Mouse (Mus musculus) forebrain, embryonic 14.5 days (tissue): ENCODE data around the gene Grm7. TPM values are rescaled to one million over a fixed set of nuclear protein-coding genes. Genes with fewer than 3 reads are reported as not detected.
A peak's percentile ranks its signal among the peaks of the same experiment; 100 is the strongest.

Source experiments
- ATAC-seq: fragments of 200-750 bp; cut with Nextera tagmentation; 2 replicates; pipeline ENCODE4 v1.8.0; 2017; ENCODE audit warnings: mild to moderate bottlenecking, moderate library complexity
- DNase-seq: peaks from one replicate; pipeline ENCODE4 v3.0.0-alpha.2; 2015; ENCODE audit warnings: low spot score
- H3K27ac ChIP-seq: fragments of 300-500 bp; sonication (generic); 2 replicates; pipeline ENCODE4 v1.5.1; 2014; ENCODE audit warnings: low read depth, mild to moderate bottlenecking, control low read depth, low read length, moderate library complexity
- H3K27me3 ChIP-seq: fragments of 300-500 bp; sonication (generic); replicated peaks from 2 replicates; pipeline ENCODE4 v1.6.1; 2014; ENCODE audit warnings: low read length, control low read depth, mixed read lengths; ENCODE audit not compliant: control insufficient read depth, insufficient read depth
- H3K36me3 ChIP-seq: fragments of 300-500 bp; sonication (generic); 2 replicates; pipeline ENCODE4 v1.6.1; 2014; ENCODE audit warnings: low read length, control low read depth; ENCODE audit not compliant: control insufficient read depth, insufficient read depth
- H3K4me1 ChIP-seq: fragments of 300-500 bp; sonication (generic); 2 replicates; pipeline ENCODE4 v1.6.1; 2014; ENCODE audit warnings: antibody characterized with exemption, low read length, control low read depth; ENCODE audit not compliant: control insufficient read depth, insufficient read depth
- H3K4me2 ChIP-seq: fragments of 300-500 bp; sonication (generic); 2 replicates; pipeline ENCODE4 v1.6.1; 2014; ENCODE audit warnings: mild to moderate bottlenecking, control low read depth, low read length
- H3K4me3 ChIP-seq: fragments of 300-500 bp; sonication (generic); 2 replicates; pipeline ENCODE4 v1.5.1; 2014; ENCODE audit warnings: low read depth, low read length, control low read depth
- H3K9ac ChIP-seq: fragments of 300-500 bp; sonication (generic); 2 replicates; pipeline ENCODE4 v1.6.1; 2014; ENCODE audit warnings: mild to moderate bottlenecking, low read length, control low read depth, moderate library complexity
- H3K9me3 ChIP-seq: fragments of 300-500 bp; sonication (generic); replicated peaks from 2 replicates; pipeline ENCODE4 v1.6.1; 2016; ENCODE audit warnings: low read length, control low read depth, mixed read lengths; ENCODE audit not compliant: control insufficient read depth
- WGBS: fragments of 180-500 bp; shearing (Covaris S2); extraction: QIAGEN DNeasy Blood & Tissue Kit; methylation state at CpG from one replicate; pipeline ENCODE4 v1.1.7; 2014; 5-methylcytosine and 5-hydroxymethylcytosine counted together
- polyA plus RNA-seq: library from polyadenylated mRNA; unstranded; fragments of >200 nt; fragmentation: Nextera tagmentation; extraction: Ambion mirVana; gene quantifications from 2 replicates; pipeline ENCODE4 v1.2.1, GENCODE M21; 2014

The Grm7 gene
- polyA plus RNA-seq, 1 experiment from 2014 or later: 5.6 TPM

GRCm38 (mm10) chr6:110709763-110710162 is 64.4 kb downstream of the Grm7 start:
- Histone ChIP-seq H3K4me3 (no peak overlapping the region), H3K9ac (no peak overlapping the region), H3K36me3 (no peaks in the 10 kb centered on the region), H3K27ac (no peak overlapping the region), H3K4me2 (no peak overlapping the region), H3K9me3 (no peaks in the 10 kb centered on the region), H3K27me3 (no peaks in the 10 kb centered on the region), H3K4me1 (no peaks in the 10 kb centered on the region)
- ATAC-seq (peak; percentile 66), DNase-seq (peak; percentile 54)
- 45% methylated on average over 5 of the region's 5 CpGs for WGBS

GRCm38 (mm10) chr6:110714943-110715342 is 69.6 kb downstream of the Grm7 start:
- 97% methylated on average over 3 of the region's 3 CpGs for WGBS
- no peaks in the 10 kb centered on the region for H3K9me3 ChIP-seq
- H3K27ac ChIP-seq: no peak overlapping the region
- H3K36me3 ChIP-seq: no peaks in the 10 kb centered on the region
- H3K4me3 ChIP-seq: no peak overlapping the region
- no peak overlapping the region for H3K4me2 ChIP-seq
- H3K4me1 ChIP-seq: no peaks in the 10 kb centered on the region
- DNase-seq: no peak
- H3K9ac ChIP-seq: no peak overlapping the region
- H3K27me3 ChIP-seq: no peaks in the 10 kb centered on the region
- no peak for ATAC-seq

GRCm38 (mm10) chr6:110723371-110723770 is 78.0 kb downstream of the Grm7 start:
- WGBS: 72% methylated on average over 4 of the region's 4 CpGs
- H3K27me3 ChIP-seq: no peaks in the 10 kb centered on the region
- no peak for ATAC-seq

GRCm38 (mm10) chr6:110733914-110734313 is 88.5 kb downstream of the Grm7 start:
- ATAC-seq: peak; percentile 94
- Histone ChIP-seq H3K27ac (no peak overlapping the region), H3K9ac (no peak overlapping the region), H3K36me3 (no peaks in the 10 kb centered on the region), H3K4me1 (no peaks in the 10 kb centered on the region), H3K4me3 (no peak overlapping the region), H3K27me3 (no peaks in the 10 kb centered on the region), H3K4me2 (no peak overlapping the region), H3K9me3 (no peaks in the 10 kb centered on the region)
- WGBS: 64% methylated on average over 2 of the region's 2 CpGs
- peak; percentile 87 for DNase-seq

More at GRCm38 (mm10) chr6:110723371-110723770, 78.0 kb downstream of the Grm7 start:
- no peaks in the 10 kb centered on the region for H3K9me3 ChIP-seq
- no peak overlapping the region for H3K27ac ChIP-seq
- DNase-seq: no peak
- no peaks in the 10 kb centered on the region for H3K4me1 ChIP-seq
- no peak overlapping the region for H3K4me2 ChIP-seq
- H3K36me3 ChIP-seq: no peaks in the 10 kb centered on the region
- H3K9ac ChIP-seq: no peak overlapping the region
- no peak overlapping the region for H3K4me3 ChIP-seq

DNA sequence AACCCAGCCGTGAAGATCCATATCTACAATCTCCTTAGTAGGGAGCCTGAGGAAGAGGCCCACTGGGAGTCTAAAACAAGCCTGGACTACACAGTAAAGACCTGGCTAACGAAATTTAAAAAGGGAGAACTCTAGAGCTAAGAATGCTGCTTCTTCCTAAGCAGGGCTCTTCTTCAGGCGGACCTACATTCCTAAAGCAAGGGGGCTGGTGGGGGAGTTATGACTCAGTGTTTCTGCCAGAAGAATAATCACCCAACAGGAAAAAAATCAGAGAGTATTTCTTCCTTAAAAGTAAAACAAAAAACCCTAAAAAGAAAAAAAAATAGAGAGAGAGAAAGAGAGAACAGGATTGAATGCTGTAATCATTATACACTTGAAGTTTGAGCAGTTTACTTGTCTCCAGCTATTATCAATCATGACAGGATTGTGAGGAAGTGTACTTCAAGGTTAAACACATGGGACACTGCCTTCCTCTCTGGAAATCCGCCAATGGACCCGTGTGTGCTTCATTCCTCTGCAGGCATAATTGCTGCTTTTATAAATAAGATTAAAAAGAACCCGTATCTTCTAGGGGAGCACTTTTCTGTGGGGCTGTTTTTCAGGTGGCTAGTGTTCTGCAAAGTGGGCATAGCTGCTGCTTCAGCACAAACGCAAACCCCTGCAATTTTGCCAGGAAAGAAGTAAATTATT is 98.7 kb downstream of the Grm7 start:
- no peaks in the 10 kb centered on the region for H3K4me1 ChIP-seq
- no peak for ATAC-seq
- H3K9ac ChIP-seq: no peak overlapping the region
- H3K27me3 ChIP-seq: no peaks in the 10 kb centered on the region
- WGBS: 53% methylated on average over 7 of the region's 7 CpGs
- no peak overlapping the region for H3K4me3 ChIP-seq
- H3K27ac ChIP-seq: no peak overlapping the region
- H3K9me3 ChIP-seq: no peaks in the 10 kb centered on the region
- no peak overlapping the region for H3K4me2 ChIP-seq
- peak; percentile 17 for DNase-seq
- no peaks in the 10 kb centered on the region for H3K36me3 ChIP-seq

GRCm38 (mm10) chr6:110755921-110756320 is 110.5 kb downstream of the Grm7 start:
- H3K4me3 ChIP-seq: no peak overlapping the region
- H3K4me2 ChIP-seq: no peak overlapping the region
- H3K27ac ChIP-seq: no peak overlapping the region
- ATAC-seq (peak; percentile 42; the same call in 1 of the 2 replicates), DNase-seq (peak; percentile 19)
- H3K9me3 ChIP-seq: no peaks in the 10 kb centered on the region
- no peaks in the 10 kb centered on the region for H3K36me3 ChIP-seq
- no peaks in the 10 kb centered on the region for H3K4me1 ChIP-seq
- no peak overlapping the region for H3K9ac ChIP-seq
- 73% methylated on average over 5 of the region's 5 CpGs for WGBS
- no peaks in the 10 kb centered on the region for H3K27me3 ChIP-seq

- H3K27me3 ChIP-seq: no peaks in the 10 kb centered on the region
- H3K9ac ChIP-seq: no peak overlapping the region
- no peak overlapping the region for H3K4me2 ChIP-seq
- H3K9me3 ChIP-seq: no peaks in the 10 kb centered on the region
- no peak overlapping the region for H3K27ac ChIP-seq
- no peaks in the 10 kb centered on the region for H3K36me3 ChIP-seq
- 0 out of 2 replicates have a peak, but pooled peaks cover 3% of the 10 kb centered on the region for H3K4me1 ChIP-seq
- H3K4me3 ChIP-seq: no peak overlapping the region
- DNase-seq (no peak), ATAC-seq (no peak)
Measured at GRCm38 (mm10) chr6:110769588-110769987, 124.2 kb downstream of the Grm7 start.

DNA sequence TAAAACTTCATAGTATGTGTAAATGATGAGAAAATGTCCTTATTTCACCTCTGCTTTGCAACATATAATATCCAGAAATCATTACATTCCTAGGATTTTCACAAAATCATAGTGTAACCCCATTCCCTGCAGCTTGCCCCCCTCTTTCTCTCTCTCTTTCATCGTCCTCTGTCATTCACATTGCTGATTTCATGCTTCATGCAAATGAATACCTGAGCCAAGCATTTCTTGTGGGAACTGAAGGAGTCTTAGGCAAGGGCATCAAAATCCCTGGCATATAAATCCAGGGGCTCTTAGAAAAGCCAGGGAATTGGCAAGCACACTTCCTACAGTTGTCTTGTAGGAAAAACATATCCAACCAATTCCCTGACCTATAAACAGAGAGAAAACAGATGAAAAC is 127.3 kb downstream of the Grm7 start:
- ATAC-seq (no peak), DNase-seq (no peak)
- no peak overlapping the region for H3K27ac ChIP-seq
- H3K9me3 ChIP-seq: no peaks in the 10 kb centered on the region
- no peaks in the 10 kb centered on the region for H3K36me3 ChIP-seq
- H3K27me3 ChIP-seq: no peaks in the 10 kb centered on the region
- H3K4me1 ChIP-seq: 0 out of 2 replicates have a peak, but pooled peaks cover 2% of the 10 kb centered on the region
- no peak overlapping the region for H3K9ac ChIP-seq
- H3K4me3 ChIP-seq: no peak overlapping the region
- H3K4me2 ChIP-seq: no peak overlapping the region
- WGBS: 14% methylated on average over 1 of the region's 1 CpGs

GRCm38 (mm10) chr6:110776046-110776445 is 130.7 kb downstream of the Grm7 start:
- no peaks in the 10 kb centered on the region for H3K4me1 ChIP-seq
- WGBS: 42% methylated on average over 6 of the region's 6 CpGs
- H3K4me3 ChIP-seq: no peak overlapping the region
- H3K4me2 ChIP-seq: no peak overlapping the region
- H3K27me3 ChIP-seq: no peaks in the 10 kb centered on the region
- H3K9me3 ChIP-seq: no peaks in the 10 kb centered on the region
- H3K27ac ChIP-seq: no peak overlapping the region
- H3K36me3 ChIP-seq: no peaks in the 10 kb centered on the region
- DNase-seq (no peak), ATAC-seq (no peak)
- H3K9ac ChIP-seq: no peak overlapping the region
